Comparison of ENCODE assay signal across 8 mouse cellular contexts in genomic region chr1:131096803-131097699, GRCm38 (mm10). TPM values are rescaled to one million over a fixed set of nuclear protein-coding genes. Genes with fewer than 3 reads are reported as not detected.
DNase-seq lines count a peak whose midpoint lies in the region; ATAC-seq lines count a peak whose summit lies in the region.

No protein-coding gene starts in this region.

- peak overlapping the region; percentile 95 for H3K4me3 ChIP-seq in embryonic facial prominence, embryonic 12.5 days
- H3K4me3 ChIP-seq in heart, embryonic 11.5 days (ENCODE audit: low read depth, low read length): peak overlapping the region; percentile 95
- H3K4me3 ChIP-seq in lung, embryonic 16.5 days (ENCODE audit: low read length): peak overlapping the region; percentile 78

- H3K4me1 ChIP-seq in embryonic facial prominence, embryonic 12.5 days: peaks cover 18% of the 10 kb centered on the region
- H3K4me1 ChIP-seq in heart, embryonic 11.5 days (ENCODE audit: control insufficient read depth, insufficient read depth, low read length): peaks cover 44% of the 10 kb centered on the region
- peaks cover 36% of the 10 kb centered on the region for H3K4me1 ChIP-seq in lung, embryonic 16.5 days (replicated peaks; ENCODE audit: control insufficient read depth, insufficient read depth, low read length)

- H3K4me2 ChIP-seq in embryonic facial prominence, embryonic 12.5 days (replicated peaks): peak overlapping the region; percentile 87
- peak overlapping the region; percentile 71 for H3K4me2 ChIP-seq in heart, embryonic 11.5 days
- peak overlapping the region; percentile 72 for H3K4me2 ChIP-seq in lung, embryonic 16.5 days (ENCODE audit: low read depth, low read length)

- H3K9me3 ChIP-seq in embryonic facial prominence, embryonic 12.5 days: no peaks in the 10 kb centered on the region
- H3K9me3 ChIP-seq in heart, embryonic 11.5 days (replicated peaks; ENCODE audit: control insufficient read depth, low read length): no peaks in the 10 kb centered on the region
- H3K9me3 ChIP-seq in lung, embryonic 16.5 days (ENCODE audit: control insufficient read depth, low read length): no peaks in the 10 kb centered on the region

- under 1% methylated on average over 94 of the region's 98 CpGs for WGBS in embryonic facial prominence, embryonic 12.5 days
- under 1% methylated on average over 96 of the region's 98 CpGs for WGBS in heart, embryonic 11.5 days (ENCODE audit: insufficient replicate concordance)
- WGBS in lung, embryonic 16.5 days: 0% methylated on average over 94 of the region's 98 CpGs

- no peaks in the 10 kb centered on the region for H3K36me3 ChIP-seq in embryonic facial prominence, embryonic 12.5 days
- no peaks in the 10 kb centered on the region for H3K36me3 ChIP-seq in heart, embryonic 11.5 days (ENCODE audit: control insufficient read depth, insufficient read depth, low read length)
- H3K36me3 ChIP-seq in lung, embryonic 16.5 days (ENCODE audit: control insufficient read depth, insufficient read depth, low read length): no peaks in the 10 kb centered on the region

- ATAC-seq in CD4-positive, CD25-positive, alpha-beta regulatory T cell, adult 4 months: peak; percentile 44
- ATAC-seq in activated CD4-positive, CD25-positive, alpha-beta regulatory T cell, adult 4 months: peak; percentile 28
- ATAC-seq in embryonic facial prominence, embryonic 12.5 days (ENCODE audit: insufficient number of reproducible peaks, insufficient read depth, low FRiP score, low TSS enrichment): peak; percentile 66
- ATAC-seq in heart, embryonic 11.5 days (replicated peaks; ENCODE audit: insufficient number of reproducible peaks, low FRiP score, low TSS enrichment): peak; percentile 64
- peak; percentile 66 for ATAC-seq in lung, embryonic 16.5 days (ENCODE audit: low read depth)
- peak; percentile 68 for ATAC-seq in neutrophil, adult 5-6 weeks (ENCODE audit: extremely low read depth, insufficient number of reproducible peaks, low FRiP score, poor library complexity, severe bottlenecking)

- no peaks in the 10 kb centered on the region for H3K27me3 ChIP-seq in embryonic facial prominence, embryonic 12.5 days
- 0 out of 2 replicates have a peak, but pooled peaks cover 3% of the 10 kb centered on the region for H3K27me3 ChIP-seq in heart, embryonic 11.5 days (ENCODE audit: control insufficient read depth, insufficient read depth, low read length)
- no peaks in the 10 kb centered on the region for H3K27me3 ChIP-seq in lung, embryonic 16.5 days (ENCODE audit: control insufficient read depth, insufficient read depth, low read depth, low read length)

- peak; percentile 72 for DNase-seq in kidney, adult 9 months
- peak; percentile 56 for DNase-seq in urinary bladder, adult 2 months (ENCODE audit: low spot score)

- H3K9ac ChIP-seq in embryonic facial prominence, embryonic 12.5 days: peak overlapping the region; percentile 95
- H3K9ac ChIP-seq in heart, embryonic 11.5 days (ENCODE audit: low read depth, low read length): peak overlapping the region; percentile 94
- peak overlapping the region; percentile 85 for H3K9ac ChIP-seq in lung, embryonic 16.5 days (ENCODE audit: low read length)

- peak overlapping the region; percentile 91 for H3K27ac ChIP-seq in embryonic facial prominence, embryonic 12.5 days
- H3K27ac ChIP-seq in heart, embryonic 11.5 days (ENCODE audit: low read depth, low read length): peak overlapping the region; percentile 95
- H3K27ac ChIP-seq in lung, embryonic 16.5 days (ENCODE audit: low read length): peak overlapping the region; percentile 97

RNA-seq across cellular contexts. Expression of gene Mapkapk2, which starts 0.6 kb away (rescaled TPM):
- polyA plus RNA-seq in CD4-positive, CD25-positive, alpha-beta regulatory T cell, adult 4 months (2017; shearing (Covaris generic)): 10 to 100 TPM in 1 of 2 experiments, 1 to 10 TPM in 1; 5.6 to 10.9 TPM
- 10 to 100 TPM; 11.5 to 11.9 TPM for polyA plus RNA-seq in activated CD4-positive, CD25-positive, alpha-beta regulatory T cell, adult 4 months (2017; shearing (Covaris generic))
- polyA plus RNA-seq in embryonic facial prominence, embryonic 12.5 days (2016; fragmentation: Nextera tagmentation; extraction: Ambion mirVana): 62.3 and 63.1 TPM in 2 replicates
- polyA plus RNA-seq in heart, embryonic 11.5 days (2014; fragmentation: Nextera tagmentation; extraction: Ambion mirVana): 51.4 and 57.6 TPM in 2 replicates
- 28.7 and 41.3 TPM in 2 replicates for polyA plus RNA-seq in lung, embryonic 16.5 days (2015; fragmentation: Nextera tagmentation; extraction: Ambion mirVana)
- 103 and 112 TPM in 2 replicates for total RNA-seq in neutrophil, adult 5-6 weeks (2017)
- polyA plus RNA-seq in urinary bladder, adult 2 months (2012; rRNA removed): 77.4 and 86.8 TPM in 2 replicates

RNA-seq across cellular contexts. Expression of gene Dyrk3, which starts 41.1 kb away (rescaled TPM):
- polyA plus RNA-seq in CD4-positive, CD25-positive, alpha-beta regulatory T cell, adult 4 months (2017; shearing (Covaris generic)): under 1 TPM in 1 of 2 experiments, not detected in 1; 0.19 TPM
- polyA plus RNA-seq in activated CD4-positive, CD25-positive, alpha-beta regulatory T cell, adult 4 months (2017; shearing (Covaris generic)): under 1 TPM in 1 of 2 experiments, not detected in 1; 0.41 TPM
- 6.5 and 8.7 TPM in 2 replicates for polyA plus RNA-seq in embryonic facial prominence, embryonic 12.5 days (2016; fragmentation: Nextera tagmentation; extraction: Ambion mirVana)
- polyA plus RNA-seq in heart, embryonic 11.5 days (2014; fragmentation: Nextera tagmentation; extraction: Ambion mirVana): 3.7 and 4.0 TPM in 2 replicates
- polyA plus RNA-seq in lung, embryonic 16.5 days (2015; fragmentation: Nextera tagmentation; extraction: Ambion mirVana): 4.4 and 4.5 TPM in 2 replicates
- 1.2 and 1.7 TPM in 2 replicates for total RNA-seq in neutrophil, adult 5-6 weeks (2017)
- 0.47 and 0.52 TPM in 2 replicates for polyA plus RNA-seq in urinary bladder, adult 2 months (2012; rRNA removed)

RNA-seq across cellular contexts. Expression of gene Eif2d, which starts 55.9 kb away (rescaled TPM):
- 10 to 100 TPM; 52.0 to 75.1 TPM for polyA plus RNA-seq in CD4-positive, CD25-positive, alpha-beta regulatory T cell, adult 4 months (2017; shearing (Covaris generic))
- polyA plus RNA-seq in activated CD4-positive, CD25-positive, alpha-beta regulatory T cell, adult 4 months (2017; shearing (Covaris generic)): 10 to 100 TPM; 52.5 to 58.8 TPM
- 66.6 and 67.7 TPM in 2 replicates for polyA plus RNA-seq in embryonic facial prominence, embryonic 12.5 days (2016; fragmentation: Nextera tagmentation; extraction: Ambion mirVana)
- polyA plus RNA-seq in heart, embryonic 11.5 days (2014; fragmentation: Nextera tagmentation; extraction: Ambion mirVana): 50.7 and 51.5 TPM in 2 replicates
- polyA plus RNA-seq in lung, embryonic 16.5 days (2015; fragmentation: Nextera tagmentation; extraction: Ambion mirVana): 63.6 and 64.4 TPM in 2 replicates
- 18.4 and 19.5 TPM in 2 replicates for total RNA-seq in neutrophil, adult 5-6 weeks (2017)
- polyA plus RNA-seq in urinary bladder, adult 2 months (2012; rRNA removed): 39.3 and 45.1 TPM in 2 replicates

Comparison
In these comparisons a context has a peak if more than half of its experiments do, and no peak if none do; other contexts are left out.
1. Peak in every context shown above with its lines: DNase-seq, ATAC-seq, H3K4me3 ChIP-seq and H3K27ac ChIP-seq.